Mouse (Mus musculus) MEL (cell line): ENCODE data around the gene Ndp. TPM values are rescaled to one million over a fixed set of nuclear protein-coding genes. Genes with fewer than 3 reads are reported as not detected.

Source experiments
- DNase-seq: peaks from one replicate; pipeline ENCODE4 v3.0.0; 2011; ENCODE audit warnings: low read depth, low spot score
- H3K27ac ChIP-seq: 2 replicates; pipeline ENCODE4 v1.5.1; 2012; ENCODE audit warnings: low read depth, mild to moderate bottlenecking, control low read depth, low read length, moderate library complexity; ENCODE audit not compliant: control insufficient read depth
- H3K27me3 ChIP-seq, 2 experiments: fragments of 150-350 bp in 1 of 2; sonication (generic) in 1 of 2; 2 replicates each; pipeline ENCODE4 v1.6.1; 2012; ENCODE audit warnings: low read length in 2 of 2, mild to moderate bottlenecking in 2 of 2, improper control_type of control experiment in 1 of 2, moderate library complexity in 1 of 2; ENCODE audit not compliant: insufficient read depth in 2 of 2, control insufficient read depth in 1 of 2
- H3K36me3 ChIP-seq, 2 experiments: 2 replicates each; pipeline ENCODE4 v1.6.1; 2012 to 2014; ENCODE audit warnings: low read length in 2 of 2, improper control_type of control experiment in 1 of 2, inconsistent platforms in 1 of 2, mild to moderate bottlenecking in 1 of 2; ENCODE audit not compliant: insufficient read depth in 2 of 2, control insufficient read depth in 1 of 2
- H3K4me1 ChIP-seq, 2 experiments: fragments of 150-350 bp in 1 of 2; sonication (generic) in 1 of 2; 2 replicates each; pipeline ENCODE4 v1.6.1; 2012; ENCODE audit warnings: low read length in 2 of 2, improper control_type of control experiment in 1 of 2, mild to moderate bottlenecking in 1 of 2; ENCODE audit not compliant: insufficient read depth in 2 of 2, control insufficient read depth in 1 of 2
- H3K4me3 ChIP-seq, 2 experiments: fragments of 150-350 bp in 1 of 2; sonication (generic) in 1 of 2; 2 replicates each; pipeline ENCODE4 v1.5.1; 2012; ENCODE audit warnings: low read depth in 2 of 2, low read length in 2 of 2, mild to moderate bottlenecking in 2 of 2, moderate library complexity in 2 of 2, control low read depth in 1 of 2, improper control_type of control experiment in 1 of 2; ENCODE audit not compliant: control insufficient read depth in 1 of 2, insufficient read depth in 1 of 2
- H3K79me2 ChIP-seq: 2 replicates; pipeline ENCODE4 v1.6.1; 2012; ENCODE audit warnings: mild to moderate bottlenecking, low read length, moderate library complexity; ENCODE audit not compliant: control insufficient read depth, poor library complexity, insufficient read depth
- H3K9ac ChIP-seq: 2 replicates; pipeline ENCODE4 v1.6.1; 2012; ENCODE audit warnings: low read depth, mild to moderate bottlenecking, control low read depth, low read length, moderate library complexity; ENCODE audit not compliant: control insufficient read depth, poor library complexity, severe bottlenecking
- H3K9me3 ChIP-seq: fragments of 150-350 bp; sonication (generic); replicated peaks from 2 replicates; pipeline ENCODE4 v1.6.1; 2012; ENCODE audit warnings: mild to moderate bottlenecking, low read length, improper control_type of control experiment, moderate library complexity; ENCODE audit not compliant: insufficient read depth
- BHLHE40 ChIP-seq: IDR thresholded peaks from 2 replicates; pipeline ENCODE4 v1.6.1; 2012; ENCODE audit warnings: low read depth, mild to moderate bottlenecking, inconsistent platforms, low read length, improper control_type of control experiment, borderline replicate concordance
- CTCF ChIP-seq, 3 experiments: IDR thresholded peaks in 2 of 3; conservative IDR thresholded peaks in 1 of 3; 2 replicates each; pipeline ENCODE4 v1.5.1; 2011 to 2012; ENCODE audit warnings: low read length in 3 of 3, low read depth in 2 of 3, mild to moderate bottlenecking in 2 of 3, improper control_type of control experiment in 1 of 3, inconsistent platforms in 1 of 3, mixed read lengths in 1 of 3, moderate library complexity in 1 of 3; ENCODE audit not compliant: control insufficient read depth in 1 of 3, insufficient read depth in 1 of 3, poor library complexity in 1 of 3, severe bottlenecking in 1 of 3
- E2F4 ChIP-seq: IDR thresholded peaks from 2 replicates; pipeline ENCODE4 v1.6.1; 2011; ENCODE audit warnings: low read depth, low read length, improper control_type of control experiment, borderline replicate concordance
- ETS1 ChIP-seq: IDR thresholded peaks from 2 replicates; pipeline ENCODE4 v1.6.1; 2012; ENCODE audit warnings: low read depth, mild to moderate bottlenecking, inconsistent platforms, low read length, improper control_type of control experiment, moderate library complexity
- GABPA ChIP-seq: IDR thresholded peaks from 2 replicates; pipeline ENCODE4 v1.6.1; 2012; ENCODE audit warnings: low read depth, mild to moderate bottlenecking, inconsistent platforms, low read length, improper control_type of control experiment, moderate library complexity
- KAT2A ChIP-seq: conservative IDR thresholded peaks from 2 replicates; pipeline ENCODE4 v1.6.1; 2012; ENCODE audit warnings: low read depth, low read length, improper control_type of control experiment, inconsistent platforms
- MEF2A ChIP-seq: IDR thresholded peaks from 2 replicates; pipeline ENCODE4 v1.6.1; 2014; ENCODE audit warnings: low read depth, mild to moderate bottlenecking, inconsistent platforms, low read length, improper control_type of control experiment; ENCODE audit not compliant: poor library complexity, insufficient replicate concordance, severe bottlenecking; ENCODE audit errors: extremely low read depth
- MYB ChIP-seq: IDR thresholded peaks from 2 replicates; pipeline ENCODE4 v1.6.1; 2011; ENCODE audit warnings: mild to moderate bottlenecking, low read depth, low read length, improper control_type of control experiment
- NRF1 ChIP-seq: IDR thresholded peaks from 2 replicates; pipeline ENCODE4 v1.6.1; 2014; ENCODE audit warnings: low read depth, mild to moderate bottlenecking, inconsistent platforms, low read length, improper control_type of control experiment, moderate library complexity; ENCODE audit not compliant: poor library complexity, insufficient read depth, severe bottlenecking
- POLR2AphosphoS2 ChIP-seq: IDR thresholded peaks from 2 replicates; pipeline ENCODE4 v1.6.1; 2011; ENCODE audit warnings: low read length, improper control_type of control experiment
- RAD21 ChIP-seq: IDR thresholded peaks from 2 replicates; pipeline ENCODE4 v1.6.1; 2011; ENCODE audit warnings: mild to moderate bottlenecking, low read depth, low read length, improper control_type of control experiment
- RCOR1 ChIP-seq: IDR thresholded peaks from 2 replicates; pipeline ENCODE4 v1.6.1; 2012; ENCODE audit warnings: low read depth, mild to moderate bottlenecking, inconsistent platforms, low read length, improper control_type of control experiment
- TAL1 ChIP-seq: IDR thresholded peaks from 2 replicates; pipeline ENCODE4 v1.6.1; 2012; ENCODE audit warnings: mild to moderate bottlenecking, inconsistent platforms, low read length, moderate library complexity, mixed read lengths
- TBP ChIP-seq: IDR thresholded peaks from 2 replicates; pipeline ENCODE4 v1.8.0; 2011; ENCODE audit warnings: low read depth, low read length, improper control_type of control experiment
- UBTF ChIP-seq: IDR thresholded peaks from 2 replicates; pipeline ENCODE4 v1.6.1; 2012; ENCODE audit warnings: low read depth, mild to moderate bottlenecking, inconsistent platforms, low read length, improper control_type of control experiment, moderate library complexity, borderline replicate concordance; ENCODE audit not compliant: insufficient read depth
- USF2 ChIP-seq, 2 experiments: IDR thresholded peaks; 2 replicates each; pipeline ENCODE4 v1.6.1; 2011 to 2012; ENCODE audit warnings: improper control_type of control experiment in 2 of 2, low read length in 2 of 2, borderline replicate concordance in 1 of 2, inconsistent platforms in 1 of 2, low read depth in 1 of 2, mild to moderate bottlenecking in 1 of 2; ENCODE audit not compliant: insufficient read depth in 1 of 2
- ZKSCAN1 ChIP-seq: IDR thresholded peaks from 2 replicates; pipeline ENCODE4 v1.6.1; 2012; ENCODE audit warnings: low read depth, mild to moderate bottlenecking, inconsistent platforms, low read length, improper control_type of control experiment, moderate library complexity
- polyA plus RNA-seq, 2 experiments: library from polyadenylated mRNA; stranded (reverse) in 1 of 2; unstranded in 1 of 2; fragments of >175 nt in 1 of 2; fragments of >200 nt in 1 of 2; gene quantifications; 2 replicates each; pipeline versions ENCODE4 v1.2.1 to v1.2.4; 2012; ENCODE audit warnings: low replicate concordance in 2 of 2, low read depth in 1 of 2; ENCODE audit not compliant: insufficient read length in 2 of 2, insufficient read depth in 1 of 2, missing spikeins in 1 of 2
- total RNA-seq: library from RNA; depleted of rRNA; stranded (reverse); fragments of 300-350 nt; gene quantifications from 2 replicates; pipeline ENCODE4 v1.2.3, GENCODE M21; 2012

Gene Ndp
- total and polyA plus RNA-seq, 3 experiments: not detected

GRCm38 (mm10) chrX:16908652-16909051 is 2.9 kb downstream of the Ndp start:
- H3K27ac ChIP-seq: no peak overlapping the region
- no peaks in the 10 kb centered on the region for H3K9me3 ChIP-seq
- no peak overlapping the region for H3K4me3 ChIP-seq
- TF ChIP-seq MYB (no peak), TAL1 (no peak), BHLHE40 (no peak), ETS1 (no peak), KAT2A (no peak), NRF1 (no peak)
- TF ChIP-seq, all 39 proteins: peak for 0
- H3K27me3 ChIP-seq: no peaks in the 10 kb centered on the region
- H3K4me1 ChIP-seq: no peaks in the 10 kb centered on the region
- no peaks in the 10 kb centered on the region for H3K79me2 ChIP-seq
- no peak for DNase-seq
- H3K36me3 ChIP-seq: no peaks in the 10 kb centered on the region
- no peak overlapping the region for H3K9ac ChIP-seq

DNA sequence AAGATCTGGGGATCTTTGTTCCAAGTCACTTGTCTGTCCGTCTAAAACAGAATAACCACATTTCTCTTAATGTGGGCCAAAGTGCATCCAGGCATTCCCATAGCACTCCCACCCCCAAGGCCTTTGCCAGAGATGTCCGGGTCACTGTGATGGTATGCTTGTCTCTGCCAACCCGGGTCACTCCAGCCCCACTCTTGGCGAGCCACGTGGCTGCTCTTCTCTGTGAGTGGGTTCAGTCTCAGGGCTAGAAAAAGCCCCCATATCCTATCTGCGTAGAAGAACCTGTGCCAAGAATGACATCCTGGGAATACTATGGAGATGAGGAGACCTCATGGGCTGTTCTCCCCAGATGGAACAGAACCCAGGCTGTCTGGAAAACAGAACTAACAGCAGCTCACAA is 4.0 kb downstream of the Ndp start:
- no peak overlapping the region for H3K27ac ChIP-seq
- H3K9ac ChIP-seq: no peak overlapping the region
- no peaks in the 10 kb centered on the region for H3K27me3 ChIP-seq
- no peak for DNase-seq
- no peak overlapping the region for H3K4me3 ChIP-seq
- H3K9me3 ChIP-seq: no peaks in the 10 kb centered on the region
- H3K4me1 ChIP-seq: no peaks in the 10 kb centered on the region
- no peaks in the 10 kb centered on the region for H3K36me3 ChIP-seq
- H3K79me2 ChIP-seq: no peaks in the 10 kb centered on the region
- TF ChIP-seq MEF2A (no peak), ZKSCAN1 (no peak), NRF1 (no peak), TBP (no peak), E2F4 (no peak), POLR2AphosphoS2 (no peak)

DNA sequence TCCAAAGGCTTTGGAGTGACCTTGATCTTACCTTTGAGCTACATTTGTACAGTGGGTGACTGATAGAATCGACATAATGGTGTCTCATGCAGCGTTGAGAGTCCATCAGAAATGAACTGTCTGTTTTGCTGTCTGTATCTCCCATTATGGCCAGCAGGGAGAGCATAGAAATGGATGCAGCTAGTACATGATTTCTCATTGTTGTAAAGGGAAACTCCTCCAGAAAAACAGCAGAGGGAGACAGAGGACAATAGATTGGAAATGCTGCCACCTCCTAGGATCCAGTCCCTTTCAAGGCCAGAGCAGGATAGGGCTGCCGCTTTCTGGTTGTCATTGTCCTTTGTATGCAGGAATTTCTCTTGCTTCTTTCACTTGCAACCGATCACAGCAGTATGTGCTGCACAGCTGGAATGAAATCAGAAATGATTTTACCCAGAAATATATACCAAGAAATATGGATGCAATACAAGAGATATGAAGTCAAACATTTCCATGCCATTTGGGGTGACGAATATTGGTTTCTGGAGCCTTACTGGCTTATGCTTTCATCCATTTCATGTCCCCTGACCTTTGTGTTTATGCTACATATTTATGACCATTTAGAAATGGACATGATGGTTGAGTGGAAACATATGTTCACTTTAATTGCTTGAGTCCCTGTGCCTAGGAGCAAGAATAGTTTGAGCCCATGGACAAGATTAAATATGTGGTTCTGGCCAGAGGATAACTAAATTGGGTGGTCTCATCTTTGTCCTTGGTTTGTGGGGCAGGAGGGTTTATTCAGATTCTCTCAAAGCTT is 17.0 kb downstream of the Ndp start:
- DNase-seq: peak; percentile 1

More for the DNA sequence above, 17.0 kb downstream of the Ndp start:
- H3K27me3 ChIP-seq: no peaks in the 10 kb centered on the region
- no peak overlapping the region for H3K4me3 ChIP-seq
- H3K9me3 ChIP-seq: no peaks in the 10 kb centered on the region
- H3K79me2 ChIP-seq: no peaks in the 10 kb centered on the region
- no peaks in the 10 kb centered on the region for H3K4me1 ChIP-seq
- no peak overlapping the region for H3K27ac ChIP-seq
- no peaks in the 10 kb centered on the region for H3K36me3 ChIP-seq
- no peak overlapping the region for H3K9ac ChIP-seq
- TF ChIP-seq E2F4 (no peak), RAD21 (peak; percentile 19), GABPA (no peak), UBTF (no peak), CTCF (IDR thresholded peaks at IDR 0.05 in 2 of 3, conservative IDR thresholded peaks at IDR 0.05 in 1 of 3; ENCODE audit: control insufficient read depth in 1 of 3, insufficient read depth in 1 of 3, low read depth in 2 of 3, low read length in 3 of 3, poor library complexity in 1 of 3, severe bottlenecking in 1 of 3) (peak in 1 of 3 experiments; percentile 8; a peak in 1 of 6 replicates), USF2 (IDR thresholded peaks at IDR 0.05; ENCODE audit: borderline replicate concordance in 1 of 2, insufficient read depth in 1 of 2, low read depth in 1 of 2, low read length in 2 of 2) (no peak), RCOR1 (no peak)
